Mouse (Mus musculus) ES-E14 (cell line): ENCODE results near the gene Cbfa2t2.

ENCODE experiments used
- HCFC1 ChIP-seq: IDR thresholded peaks from 2 replicates; pipeline ENCODE4 v1.6.1; 2012; ENCODE audit warnings: low read length, inconsistent platforms, borderline replicate concordance; ENCODE audit not compliant: insufficient read depth
- ZC3H11A ChIP-seq: IDR thresholded peaks from 2 replicates; pipeline ENCODE4 v1.6.1; 2012; ENCODE audit warnings: low read depth, mild to moderate bottlenecking, inconsistent platforms, low read length, borderline replicate concordance

DNA sequence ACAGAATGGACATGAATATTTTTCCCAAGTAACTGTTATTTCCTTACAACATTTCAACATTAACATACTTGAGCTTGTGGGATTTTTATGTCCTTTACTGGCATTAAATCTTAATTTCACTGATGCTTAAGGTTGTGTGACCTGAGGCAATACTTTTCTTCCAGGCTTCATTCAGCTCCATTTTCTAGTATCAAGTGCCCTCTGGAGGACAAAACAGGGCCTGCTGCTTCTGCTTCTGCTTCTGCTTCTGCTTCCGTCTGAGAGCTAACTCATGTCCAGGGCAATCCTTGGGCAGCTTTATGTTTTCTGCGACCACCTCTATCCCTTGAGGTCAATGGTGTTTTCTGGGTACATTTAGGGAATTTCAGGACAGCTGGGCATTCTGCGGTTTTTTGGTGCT lies 103.4 kb downstream of the Cbfa2t2 start:
- TF ChIP-seq HCFC1 (no peak), ZC3H11A (no peak)
